Mouse (Mus musculus) cerebellum, adult 2 months (tissue): ENCODE results near the gene Adat3.

Experiments
- CTCF ChIP-seq: fragments of 200-500 bp; IDR thresholded peaks from 2 replicates; pipeline ENCODE4 v1.5.1; 2011; ENCODE audit warnings: low read depth, mild to moderate bottlenecking, control low read depth, low read length, moderate library complexity, borderline replicate concordance; ENCODE audit not compliant: insufficient read depth
- POLR2A ChIP-seq: fragments of 200-500 bp; IDR thresholded peaks from 2 replicates; pipeline ENCODE4 v1.6.1; 2011; ENCODE audit warnings: low read length, control low read depth, borderline replicate concordance; ENCODE audit not compliant: insufficient read depth

DNA sequence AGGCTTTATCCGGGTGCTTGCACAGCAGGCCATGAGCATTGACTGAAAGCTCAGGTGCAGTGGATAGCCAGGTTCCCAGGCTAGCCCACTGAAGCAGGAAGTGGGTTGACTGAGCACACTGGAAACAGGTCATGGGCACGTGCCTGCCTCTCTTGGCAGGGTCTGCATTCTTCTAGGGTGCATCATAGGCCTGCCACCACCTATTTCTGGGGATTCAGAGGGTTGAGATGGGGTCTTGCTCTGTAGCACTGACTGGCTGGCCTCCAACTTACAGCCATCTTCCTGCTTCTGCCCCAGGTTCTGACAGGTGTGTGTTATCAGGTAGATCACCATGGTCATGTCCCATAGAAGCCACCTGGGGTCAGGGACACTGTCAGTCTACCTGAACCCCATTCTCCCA lies 2.3 kb downstream of the Adat3 start:
- TF ChIP-seq POLR2A: no peak
- TF ChIP-seq CTCF: no peak
